Mouse (Mus musculus) adrenal gland, postnatal 10 days (tissue): ENCODE measurements around the gene Olfr1410. TPM values are rescaled to one million over a fixed set of nuclear protein-coding genes. Genes with fewer than 3 reads are reported as not detected.

Experiments
- DNase-seq: peaks from one replicate; pipeline ENCODE4 v3.0.0; 2021; ENCODE audit warnings: mixed read lengths
- long read RNA-seq, 2 experiments: library from polyadenylated mRNA; stranded (forward); transcript quantifications; one replicate each; pipeline ENCODE4 v2.0.0; 2021
- total RNA-seq, 2 experiments: library from RNA; stranded (reverse); gene quantifications; 2 replicates each; pipeline ENCODE4 v1.2.3; 2021

Olfr1410 gene
- not detected for total RNA-seq
- long read RNA-seq, experiment 1 = 0 reads
- long read RNA-seq, experiment 2 = 0 reads

DNA sequence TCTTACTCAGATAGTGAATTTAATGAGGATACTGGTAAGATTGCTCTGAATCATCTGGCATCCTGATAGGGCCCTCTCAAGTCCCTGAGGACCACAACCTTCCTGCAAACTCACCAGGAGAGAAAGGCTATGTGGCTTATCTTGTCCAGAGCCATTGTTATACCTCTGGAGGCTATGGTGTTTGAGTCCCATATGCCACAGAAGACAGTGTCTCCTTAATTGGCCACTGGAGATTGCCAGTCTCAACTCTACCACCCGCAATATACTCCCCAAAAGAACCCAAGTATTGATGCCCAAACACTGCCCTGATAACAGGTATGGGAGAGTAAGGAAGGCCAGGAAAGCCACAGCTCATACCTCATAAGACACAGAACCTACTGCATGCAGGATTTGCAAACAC, at the start of gene Olfr1410:
Olfr1410 (plus strand) TSS at position 301 of the 400 bp plus-strand sequence.
- DNase-seq = no peak

DNA sequence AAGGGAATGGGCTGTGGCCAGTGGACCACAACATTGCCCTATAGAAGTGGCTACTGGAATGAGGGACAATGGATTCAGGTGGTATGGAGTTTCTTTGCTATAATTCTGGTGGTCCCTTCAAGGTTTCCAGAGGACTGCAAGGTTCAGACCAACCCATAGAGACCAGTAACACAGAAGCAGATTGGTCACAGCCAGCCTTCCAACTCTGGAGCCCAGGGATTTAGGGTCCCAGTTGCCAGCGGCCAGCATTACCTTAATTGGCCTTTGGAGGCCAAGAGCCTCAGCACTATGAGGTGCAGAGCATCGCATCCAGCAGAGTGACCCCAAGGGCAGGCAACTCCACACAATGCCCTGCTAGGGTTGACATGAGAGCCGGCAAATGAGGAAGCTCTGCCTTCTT, 34.6 kb upstream of the Olfr1410 start, which contains the start of gene Olfr1413:
Olfr1413 (plus strand) TSS at position 301 of the 400 bp plus-strand sequence.
- DNase-seq = no peak

DNA sequence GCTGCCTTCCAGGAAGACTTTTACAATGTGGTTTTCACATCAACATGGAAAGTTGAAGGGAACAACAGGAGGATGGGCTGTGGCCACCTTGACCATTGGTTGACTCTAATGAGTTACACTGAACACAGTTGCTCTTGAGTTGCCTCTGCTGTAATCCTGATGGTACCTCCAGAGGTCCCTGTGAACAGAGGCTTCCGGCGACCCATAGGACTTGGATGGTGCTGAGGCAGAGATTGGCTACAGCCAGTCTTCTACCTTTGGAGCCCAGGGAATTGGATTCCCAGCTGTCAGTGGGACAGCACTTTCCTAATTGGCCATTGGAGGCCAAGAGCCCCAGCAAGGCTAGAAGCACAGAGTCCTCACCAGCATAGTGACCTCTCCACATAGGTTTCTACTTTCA, 20.1 kb upstream of the Olfr1410 start, which contains the start of gene Olfr1412:
Olfr1412 (plus strand) TSS at position 301 of the 400 bp plus-strand sequence.
- DNase-seq = no peak

DNA sequence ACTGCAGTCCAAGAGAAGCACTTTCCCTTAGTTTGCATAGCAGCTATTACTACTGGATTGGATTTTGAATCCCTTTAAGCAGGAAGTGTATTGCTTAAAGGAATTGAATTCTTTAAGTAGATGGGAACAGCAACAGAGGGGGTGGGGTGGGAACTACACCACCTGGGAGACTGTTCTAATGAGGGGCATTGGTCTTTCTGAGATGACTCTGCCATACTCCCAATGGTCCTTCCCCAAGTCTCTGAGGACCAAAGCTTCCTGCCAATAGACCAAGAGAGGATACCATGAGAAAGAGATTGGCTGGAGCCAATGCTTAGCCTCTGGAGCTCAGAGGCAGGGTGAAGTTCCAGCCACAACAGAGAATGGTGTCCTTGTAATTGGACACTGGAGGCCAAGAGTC, 11.5 kb upstream of the Olfr1410 start, which contains the start of gene Olfr1411:
Olfr1411 (plus strand) TSS at position 301 of the 400 bp plus-strand sequence.
- no peak for DNase-seq

DNA sequence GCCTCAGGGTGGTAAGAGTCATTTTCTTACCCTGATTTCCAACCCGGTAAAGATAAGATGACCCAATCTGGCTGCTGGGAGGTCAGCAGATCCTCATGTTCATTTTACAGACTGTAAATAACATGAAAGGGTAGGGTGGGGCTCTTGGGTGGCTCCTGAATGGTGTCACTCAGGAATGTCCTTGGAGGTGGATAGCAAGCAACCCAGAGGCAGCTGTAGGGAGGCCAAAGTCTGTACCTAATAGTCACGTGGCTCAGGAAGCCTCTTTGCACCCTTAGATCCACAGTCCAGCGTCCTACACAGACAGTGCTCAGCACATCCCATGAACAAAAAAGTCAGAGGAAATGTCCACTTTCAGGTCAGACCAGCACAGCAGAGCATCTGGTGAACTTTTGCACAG, 9.6 kb upstream of the Olfr1410 start:
- DNase-seq = no peak

DNA sequence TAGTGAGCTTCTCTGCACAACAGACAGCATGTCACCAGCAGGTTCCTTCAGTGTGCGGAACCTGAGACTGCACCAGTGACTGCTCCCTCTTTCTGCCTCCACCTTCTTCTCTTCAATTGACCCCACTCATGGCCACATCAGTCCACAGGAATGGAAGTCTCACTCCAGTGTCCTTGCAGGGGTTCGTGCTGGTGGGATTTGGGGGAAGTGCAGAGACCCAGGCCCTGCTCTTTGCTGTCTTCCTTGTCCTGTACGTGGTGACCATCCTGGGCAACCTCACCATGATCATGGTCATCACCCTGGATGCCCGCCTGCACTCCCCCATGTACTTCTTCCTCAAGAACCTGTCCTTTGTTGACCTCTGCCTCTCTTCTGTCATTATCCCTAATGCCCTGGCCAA, 2.1 kb downstream of the Olfr1410 start:
- DNase-seq = no peak

DNA sequence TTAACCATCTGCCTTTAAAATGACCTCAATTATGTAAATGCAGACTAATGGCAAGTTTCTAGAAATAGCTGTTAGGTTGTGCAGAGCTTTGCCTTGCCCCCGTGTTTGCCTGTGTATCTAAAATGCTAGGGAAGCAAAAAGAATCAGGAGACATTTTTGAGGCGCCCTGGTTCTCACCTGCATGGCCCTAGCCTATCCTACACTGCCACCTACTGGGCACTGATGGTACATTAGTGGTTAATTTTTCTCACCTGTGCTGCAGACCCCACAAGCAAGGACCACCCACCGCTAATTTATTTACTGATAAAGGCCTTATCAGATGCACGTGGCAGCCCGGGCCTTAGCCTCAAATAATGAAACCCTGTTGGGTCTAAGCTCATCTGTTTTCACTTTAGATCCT, 5.4 kb downstream of the Olfr1410 start:
- DNase-seq = peak; percentile 74

DNA sequence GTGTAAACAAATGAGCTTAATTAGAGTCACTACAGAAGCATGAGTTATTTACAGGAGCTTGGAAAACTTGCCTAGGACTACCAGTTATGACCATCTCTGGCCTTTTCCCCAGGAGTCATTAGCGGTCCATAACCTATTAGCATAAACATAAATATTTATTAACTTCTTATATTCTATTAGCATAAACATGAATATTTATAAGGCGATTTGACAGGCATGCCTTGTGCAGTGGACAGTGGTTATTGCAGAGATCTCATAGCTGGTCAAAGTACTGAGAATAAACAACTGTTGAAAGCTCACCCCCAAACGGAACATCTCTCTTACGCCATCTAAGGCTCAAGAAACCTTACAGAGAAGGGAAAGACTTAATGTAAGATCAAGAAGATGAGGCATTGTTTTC, 7.6 kb downstream of the Olfr1410 start:
- no peak for DNase-seq

DNA sequence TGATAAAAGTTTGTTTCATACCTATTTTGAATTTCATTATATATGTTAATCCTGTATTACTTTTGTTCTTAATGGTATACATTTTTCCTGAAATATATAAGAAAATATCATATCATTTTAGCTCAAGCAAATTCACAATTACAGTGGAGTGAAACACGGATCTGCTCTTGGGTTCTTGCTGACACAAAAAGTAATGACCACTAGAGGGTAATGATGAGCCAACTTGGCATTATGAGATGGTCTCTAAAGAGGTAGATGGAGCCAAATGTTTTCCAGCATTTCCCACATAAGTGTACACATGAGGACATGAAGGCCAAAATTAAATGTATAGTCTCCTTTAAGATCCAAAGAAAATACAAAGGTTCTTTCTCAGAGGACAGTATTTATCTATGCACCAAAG, 8.9 kb downstream of the Olfr1410 start:
- DNase-seq = no peak

DNA sequence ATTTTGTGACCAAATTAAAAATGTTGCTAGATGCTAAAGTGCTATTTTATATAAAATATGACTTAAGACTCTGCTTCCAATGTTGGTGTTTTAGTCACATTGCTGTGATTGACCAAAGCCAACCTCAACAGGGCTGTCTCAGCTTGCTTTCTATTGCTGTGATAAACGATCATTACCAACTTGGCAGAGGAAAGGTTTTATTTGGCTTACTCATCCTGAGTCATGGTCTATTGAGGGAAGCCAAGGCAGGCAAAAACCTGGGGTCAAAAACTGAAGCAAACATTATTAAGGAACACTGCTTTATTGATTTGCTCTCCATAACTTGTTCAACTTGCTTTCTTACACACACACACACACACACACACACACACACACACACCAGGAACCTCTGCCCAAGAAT, 10.5 kb downstream of the Olfr1410 start:
- DNase-seq = no peak

DNA sequence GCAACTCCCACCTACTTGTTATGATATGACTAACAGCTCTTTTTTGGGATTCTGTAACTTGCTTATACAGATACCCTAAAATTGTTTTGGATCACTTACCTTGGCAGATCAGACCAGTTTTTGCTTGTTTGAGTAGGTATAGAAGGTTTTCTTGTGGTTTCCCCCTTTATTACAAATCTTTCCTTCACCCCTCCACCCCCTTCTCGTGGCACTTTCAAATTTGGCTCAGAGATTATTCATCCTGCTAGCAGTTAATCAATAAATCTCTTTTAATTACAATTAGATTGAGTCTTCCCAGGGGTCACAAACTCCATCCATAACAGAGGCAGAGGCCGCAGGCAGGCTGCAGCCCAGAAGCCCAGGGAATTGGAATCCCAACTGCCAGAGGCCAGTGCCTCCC, 11.9 kb downstream of the Olfr1410 start, which contains the start of gene Olfr12:
Olfr12 (plus strand) TSS at position 301 of the 400 bp plus-strand sequence.
- no peak for DNase-seq

DNA sequence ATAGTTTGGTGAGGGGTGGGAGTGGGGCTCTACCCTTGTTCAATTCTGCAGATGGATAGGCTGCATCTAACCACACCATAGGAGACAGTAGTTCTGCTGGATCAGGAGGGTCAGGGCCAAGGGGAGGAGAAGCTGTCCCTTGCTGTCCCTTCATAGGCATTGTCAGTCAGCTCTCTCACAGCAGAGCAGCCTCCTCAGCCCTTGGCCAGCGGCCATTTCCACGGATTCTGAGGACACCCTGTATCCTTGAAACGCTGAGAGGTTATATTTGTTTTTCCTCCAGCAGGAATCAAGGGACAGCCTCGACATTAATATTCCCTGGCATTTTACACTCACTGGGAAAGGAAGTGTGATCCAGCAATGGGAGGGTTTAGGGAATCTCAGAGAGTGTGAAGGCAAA, 12.8 kb downstream of the Olfr1410 start:
- peak; percentile 83 for DNase-seq

DNA sequence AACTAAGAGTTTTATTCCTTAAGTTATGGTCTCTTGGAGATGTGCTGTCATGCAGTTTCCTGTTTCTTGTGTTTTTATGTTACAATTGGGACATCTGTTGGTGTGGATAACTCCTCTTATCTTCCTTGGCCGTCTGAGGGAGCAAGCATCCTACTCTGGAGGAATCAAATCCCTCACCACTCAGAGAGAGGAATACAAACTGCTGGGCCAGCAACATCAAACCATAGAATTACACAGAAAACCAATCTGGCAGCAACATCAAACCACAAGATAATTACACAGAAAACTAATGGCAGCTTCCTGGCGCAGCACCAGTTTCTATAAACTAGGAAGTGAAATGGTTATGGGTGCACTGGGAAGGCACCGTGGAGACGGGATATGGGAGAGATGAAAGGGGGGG, 22.6 kb downstream of the Olfr1410 start:
- no peak for DNase-seq

DNA sequence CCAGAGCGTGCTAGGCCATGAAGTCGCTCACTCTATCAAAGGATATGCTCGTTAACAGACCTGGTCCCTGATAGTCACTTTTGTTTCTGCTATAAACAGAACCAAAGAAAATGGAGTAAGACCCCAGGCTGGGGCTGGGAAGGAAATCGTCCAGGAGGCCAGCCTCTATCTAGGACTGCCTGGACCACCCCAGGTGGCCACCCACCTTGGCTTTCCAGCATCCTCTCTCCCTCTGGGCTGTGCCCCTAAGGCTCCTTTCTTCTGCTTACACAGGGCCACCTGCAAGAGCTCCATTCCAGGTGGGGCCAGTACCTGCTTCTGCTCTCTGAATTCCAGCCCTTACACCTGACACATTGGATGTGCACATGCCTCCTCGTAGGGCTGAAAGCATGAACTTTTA, 26.6 kb downstream of the Olfr1410 start:
- no peak for DNase-seq

DNA sequence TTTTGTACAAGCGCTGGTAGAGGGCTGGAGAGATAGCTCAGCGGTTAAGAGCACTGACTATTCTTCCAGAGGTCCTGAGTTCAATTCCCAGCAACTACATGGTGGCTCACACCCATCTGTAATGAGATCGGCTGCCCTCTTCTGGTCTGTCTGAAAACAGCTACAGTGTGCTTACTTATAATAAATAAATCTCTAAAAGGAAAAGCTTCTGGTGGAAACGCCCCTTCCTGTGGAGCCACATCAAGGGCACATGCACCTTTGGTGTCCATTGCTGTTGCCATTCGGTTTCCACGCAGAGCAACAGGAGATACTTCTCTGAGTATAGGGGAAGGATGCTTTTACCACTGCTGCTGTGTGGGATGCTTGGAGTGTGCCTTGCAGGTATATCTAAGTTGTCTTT, 27.4 kb downstream of the Olfr1410 start:
- no peak for DNase-seq

DNA sequence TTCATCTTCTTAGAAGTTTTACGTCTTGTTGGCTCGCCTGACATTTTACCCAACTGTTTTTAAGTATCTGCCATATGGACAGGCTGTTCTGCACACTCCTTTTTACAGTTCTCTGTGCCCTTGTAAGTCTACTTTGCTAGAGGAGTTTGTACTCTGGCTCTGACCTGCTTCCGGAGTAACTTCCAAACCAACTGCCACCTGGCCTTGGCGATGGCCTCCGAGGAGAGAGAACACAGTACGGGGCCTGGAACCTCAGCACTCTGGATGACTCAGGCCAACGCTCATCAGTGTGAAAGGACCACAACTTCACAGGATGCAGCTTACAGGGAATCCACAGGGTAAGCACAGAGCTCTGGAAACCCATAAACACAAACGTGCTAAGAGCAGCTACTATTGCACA, 28.1 kb downstream of the Olfr1410 start:
- DNase-seq = peak; percentile 29

DNA sequence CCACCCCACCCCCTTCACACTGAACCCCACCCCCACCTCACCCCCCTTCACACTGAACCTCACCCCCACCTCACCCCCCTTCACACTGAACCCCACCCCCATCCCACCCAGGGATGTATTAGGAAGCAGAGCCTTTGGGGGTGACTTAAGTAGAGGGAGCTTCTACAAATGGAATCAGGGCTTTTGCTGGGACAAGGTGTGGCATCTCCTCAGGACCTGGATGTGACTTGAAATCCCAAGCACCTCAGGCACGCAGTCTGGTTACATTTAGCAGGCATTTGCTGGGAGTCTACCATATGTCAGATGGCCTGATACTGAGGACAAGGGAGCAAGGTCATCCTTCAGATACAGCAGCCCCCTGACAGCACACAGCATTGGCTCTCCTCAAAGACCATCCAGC, 29.0 kb downstream of the Olfr1410 start:
- peak; percentile 1 for DNase-seq

DNA sequence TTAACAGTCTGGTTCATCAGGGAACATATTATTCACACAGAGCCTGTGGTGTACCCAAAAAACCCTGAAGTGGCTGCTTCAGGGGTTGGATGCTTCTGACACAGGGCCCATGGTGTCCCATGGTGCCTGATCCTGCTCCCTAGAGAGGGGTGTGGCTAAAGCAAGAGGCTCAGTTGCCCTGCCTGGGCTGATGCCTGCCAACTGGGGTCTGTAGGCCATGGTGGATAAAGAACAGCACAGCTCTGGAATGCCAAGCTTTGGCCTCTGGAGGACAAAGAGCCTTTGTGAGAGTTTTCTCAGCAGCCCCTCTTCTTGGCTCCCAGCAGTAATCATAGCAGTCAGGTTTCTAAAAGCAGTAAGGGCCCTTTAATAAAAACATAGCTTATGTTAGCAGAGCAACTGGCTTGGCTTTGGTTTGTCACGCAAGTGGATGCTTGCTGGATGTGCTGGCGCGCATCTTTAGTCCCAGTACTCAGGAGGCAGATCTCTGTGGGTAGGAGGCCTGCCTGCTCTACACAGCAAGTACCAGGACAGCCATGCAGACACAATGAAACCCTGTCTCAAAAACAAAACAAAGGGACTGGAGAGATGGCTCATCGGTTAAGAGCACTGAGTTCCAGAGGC, 29.5 kb downstream of the Olfr1410 start:
- DNase-seq = peak; percentile 4

DNA sequence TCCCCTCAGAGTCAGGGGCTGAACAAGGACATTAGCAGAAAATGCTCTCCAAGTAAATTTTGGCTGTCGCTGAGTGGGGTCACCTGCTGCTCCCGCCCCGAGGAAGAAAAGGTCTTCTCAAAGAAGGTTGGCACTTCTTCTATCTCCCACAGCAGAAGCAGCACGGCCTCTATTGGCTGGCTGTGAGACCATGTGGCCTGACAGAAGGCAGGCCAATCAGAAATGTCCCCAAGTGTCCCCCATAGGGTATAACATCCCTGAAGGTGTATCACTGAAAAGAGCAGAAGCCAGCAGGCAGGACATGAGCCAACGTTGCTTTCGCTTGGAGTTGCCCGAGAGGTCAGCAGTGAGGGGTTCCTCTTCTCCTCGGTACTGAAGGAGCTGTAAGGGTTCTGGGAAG, 30.4 kb downstream of the Olfr1410 start:
- no peak for DNase-seq

DNA sequence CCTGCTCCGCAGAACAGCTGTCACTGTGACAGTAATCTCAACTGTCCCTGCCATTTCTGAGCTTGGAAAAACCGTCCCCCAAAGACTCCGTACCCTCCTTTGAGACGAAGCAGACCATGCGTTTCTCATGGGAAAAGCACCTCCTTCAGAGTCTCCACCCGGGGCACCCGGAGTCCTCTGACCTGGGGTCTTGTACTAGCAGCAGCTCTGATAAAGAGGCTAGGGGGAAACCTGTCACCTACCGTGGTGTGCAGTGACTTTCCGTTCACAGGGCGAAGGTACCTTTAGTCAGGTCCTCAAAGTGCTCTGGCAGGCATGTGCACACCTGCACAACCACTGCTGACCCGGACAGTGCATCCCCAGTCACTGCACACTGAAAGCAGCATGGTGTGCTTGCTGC, 31.1 kb downstream of the Olfr1410 start:
- no peak for DNase-seq

DNA sequence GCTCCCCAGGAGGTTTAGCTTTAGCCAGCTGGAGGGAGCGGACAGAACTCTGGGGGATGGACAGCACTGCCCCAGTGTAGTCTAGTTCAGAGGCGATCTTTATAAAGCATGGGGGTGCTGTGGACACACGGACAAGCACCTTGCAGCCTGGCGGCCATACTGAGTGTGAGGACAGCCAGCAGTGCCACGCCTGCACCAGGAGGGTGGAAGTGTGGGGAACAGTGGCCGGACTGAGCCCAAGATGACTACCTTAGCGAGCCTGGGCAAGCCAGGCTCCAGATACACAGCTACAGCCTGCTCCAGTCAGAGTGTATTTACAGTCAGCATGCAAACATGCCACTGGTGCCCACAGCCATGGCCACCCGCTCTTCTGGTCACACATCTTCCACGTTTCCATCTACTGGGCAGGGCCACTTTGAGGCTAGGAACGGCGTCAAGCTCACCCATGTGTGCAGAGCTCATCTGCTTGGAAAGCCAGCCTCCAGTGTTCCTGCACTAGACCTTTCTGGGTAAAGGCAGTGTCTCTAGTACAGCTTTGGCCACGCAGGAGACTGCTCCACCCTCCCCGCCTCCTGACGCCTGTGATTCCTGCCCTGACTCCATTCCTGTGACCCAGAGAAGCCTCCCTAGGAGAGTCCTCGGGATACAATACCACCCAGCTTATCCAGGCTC, 32.1 kb downstream of the Olfr1410 start:
- no peak for DNase-seq

DNA sequence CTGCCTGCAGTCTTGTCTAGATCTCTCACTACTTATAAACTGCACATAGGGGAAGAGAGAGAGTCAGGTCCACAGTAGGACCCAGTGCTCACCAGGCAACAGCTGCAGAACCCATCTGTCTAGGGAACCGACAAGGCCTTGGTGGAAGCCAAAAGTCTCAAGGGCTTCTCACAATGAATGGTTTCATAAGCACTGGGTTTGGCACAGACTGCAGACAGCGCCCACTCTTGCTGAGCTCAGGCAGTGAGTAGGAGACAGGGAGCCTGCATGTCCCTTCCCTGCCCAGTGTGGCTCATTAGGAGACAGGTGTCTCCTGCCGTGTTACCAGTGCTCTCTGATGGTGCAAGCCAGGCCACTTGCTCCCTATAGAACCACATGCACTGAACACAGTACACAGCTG, 32.6 kb downstream of the Olfr1410 start:
- DNase-seq = peak; percentile 61

DNA sequence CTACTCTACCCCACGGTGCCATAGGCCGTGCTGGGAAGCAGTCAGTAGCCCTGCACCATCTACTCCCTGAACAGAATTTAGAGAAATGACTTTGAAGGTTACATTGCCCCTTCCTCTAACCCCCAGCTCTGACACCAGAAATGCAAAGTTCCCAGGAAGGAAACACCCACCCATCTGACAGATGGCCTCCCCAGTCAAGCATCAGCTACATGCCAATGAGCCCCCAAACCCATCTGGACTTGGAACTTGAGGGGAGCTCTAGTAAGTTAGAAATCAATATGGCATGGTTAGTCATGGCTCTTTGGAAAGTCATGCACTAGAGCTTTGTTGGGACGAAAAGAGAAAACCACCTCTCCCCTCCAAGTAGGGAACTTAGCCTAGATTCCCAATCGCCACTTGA, 33.2 kb downstream of the Olfr1410 start:
- DNase-seq = no peak

DNA sequence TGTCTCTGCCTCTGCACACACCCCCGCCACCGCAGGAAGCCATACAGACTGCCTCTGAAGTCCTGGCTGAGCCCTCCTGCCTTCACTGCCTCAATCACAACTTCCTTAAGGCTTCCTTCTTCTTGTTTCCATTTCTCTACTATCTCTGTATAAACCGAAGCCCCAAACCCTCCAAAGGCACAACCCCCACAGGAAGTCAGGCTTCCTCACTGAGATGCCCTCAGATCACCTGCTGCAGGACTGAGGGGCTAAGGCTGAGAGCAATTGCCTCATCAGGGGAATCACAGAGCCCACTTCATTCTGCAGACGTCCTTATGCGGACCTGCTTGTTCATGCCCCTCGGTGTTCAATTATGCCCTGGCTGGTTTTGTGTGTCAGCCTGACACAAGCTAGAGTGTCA, 34.8 kb downstream of the Olfr1410 start:
- no peak for DNase-seq
